Mouse (Mus musculus) macrophage (primary cell): ENCODE results near the gene Arid1b. TPM values are rescaled to one million over a fixed set of nuclear protein-coding genes. Genes with fewer than 3 reads are reported as not detected.

Source experiments
- H3K27ac ChIP-seq: fragments of 350-480 bp; formaldehyde crosslinking; 2 replicates; pipeline ENCODE4 v1.9.0; 2021
- H3K36me3 ChIP-seq: fragments of 350-480 bp; formaldehyde crosslinking; 2 replicates; pipeline ENCODE4 v1.9.0; 2021; ENCODE audit errors: inconsistent target
- H3K4me3 ChIP-seq: fragments of 350-480 bp; formaldehyde crosslinking; 2 replicates; pipeline ENCODE4 v1.9.0; 2021; ENCODE audit errors: inconsistent target
- H3K79me2 ChIP-seq: fragments of 350-480 bp; formaldehyde crosslinking; 2 replicates; pipeline ENCODE4 v1.9.0; 2021; ENCODE audit errors: inconsistent target
- WGBS: methylation state at CpG from one replicate; pipeline ENCODE4 v1.1.7; 2026; ENCODE audit warnings: inconsistent platforms; ENCODE audit not compliant: missing documents; 5-methylcytosine and 5-hydroxymethylcytosine counted together
- polyA plus RNA-seq: library from polyadenylated mRNA; stranded (reverse); fragments of 250-400 nt; gene quantifications from 3 replicates; pipeline ENCODE4 v1.2.4, GENCODE M21; 2018; ENCODE audit warnings: inconsistent platforms

Arid1b gene
- polyA plus RNA-seq, 1 experiment from 2014 or later, result 20.1 TPM

- 97% methylated on average over 10 of the region's 10 CpGs for WGBS
- H3K4me3 ChIP-seq, result no peak overlapping the region
- H3K36me3 ChIP-seq, result no peaks in the 10 kb centered on the region
- H3K79me2 ChIP-seq, result peaks cover 26% of the 10 kb centered on the region; the same call in 1 of the 2 replicates
- no peak overlapping the region for H3K27ac ChIP-seq
Observed at GRCm38 (mm10) chr17:5297984-5298383, 303.9 kb downstream of the Arid1b start.

- 90% methylated on average over 5 of the region's 5 CpGs for WGBS
- H3K27ac ChIP-seq, result no peak overlapping the region
- no peak overlapping the region for H3K4me3 ChIP-seq
- peaks cover 26% of the 10 kb centered on the region; the same call in 1 of the 2 replicates for H3K79me2 ChIP-seq
- H3K36me3 ChIP-seq, result no peaks in the 10 kb centered on the region
Observed at GRCm38 (mm10) chr17:5298891-5299559, 304.9 kb downstream of the Arid1b start.

DNA sequence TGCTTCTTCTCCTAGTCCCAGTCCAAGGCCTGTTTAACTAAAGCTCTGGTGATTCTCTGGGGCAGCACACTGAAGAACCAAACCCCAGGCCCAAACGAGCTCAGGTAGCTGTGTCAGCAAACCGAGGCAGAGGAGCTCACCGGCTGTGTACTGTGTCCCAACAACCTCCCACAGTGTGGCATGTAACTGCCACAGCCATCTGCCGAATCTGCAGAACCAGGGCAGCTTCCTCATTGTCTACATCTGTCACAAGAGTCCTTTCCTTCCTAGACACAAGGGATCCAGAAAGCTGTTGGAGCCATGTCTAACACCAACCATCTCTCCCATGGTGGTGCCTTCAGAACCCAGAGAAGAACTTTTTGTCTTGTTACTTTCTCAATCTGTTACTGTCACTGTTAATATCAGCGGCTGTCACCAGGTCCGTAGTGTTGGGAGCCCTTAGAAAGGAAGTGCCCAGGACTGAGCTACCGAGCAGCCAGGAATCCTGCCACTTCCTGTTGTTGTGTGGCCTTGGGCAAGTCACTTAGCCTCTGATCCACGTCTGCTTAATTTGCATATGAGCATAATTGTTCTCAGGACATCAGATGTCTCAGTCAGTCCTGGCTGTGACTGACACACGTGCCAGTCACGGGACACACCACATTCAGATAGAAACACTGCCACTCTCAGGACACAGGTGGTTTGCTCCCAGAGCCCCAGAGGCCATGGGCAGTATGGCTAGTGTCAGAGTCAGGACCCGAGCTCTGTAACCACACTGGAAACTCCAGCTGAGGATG, 309.0 kb downstream of the Arid1b start:
- WGBS, result 15% methylated on average over 11 of the region's 11 CpGs
- Histone ChIP-seq H3K36me3 (peaks cover 17% of the 10 kb centered on the region), H3K4me3 (no peak overlapping the region), H3K79me2 (peaks cover 10% of the 10 kb centered on the region; the same call in 1 of the 2 replicates), H3K27ac (peak overlapping the region; percentile 67)

GRCm38 (mm10) chr17:5305783-5306477, 311.8 kb downstream of the Arid1b start:
- Histone ChIP-seq H3K79me2 (no peaks in the 10 kb centered on the region; the same call in 1 of the 2 replicates), H3K36me3 (peaks cover 17% of the 10 kb centered on the region), H3K27ac (no peak overlapping the region), H3K4me3 (no peak overlapping the region)
- 83% methylated on average over 10 of the region's 10 CpGs for WGBS

- peaks cover 32% of the 10 kb centered on the region for H3K36me3 ChIP-seq
- H3K4me3 ChIP-seq, result no peak overlapping the region
- 3% methylated on average over 4 of the region's 5 CpGs for WGBS
- H3K79me2 ChIP-seq, result peaks cover 3% of the 10 kb centered on the region; the same call in 1 of the 2 replicates
- H3K27ac ChIP-seq, result peak overlapping the region; percentile 88
Observed at GRCm38 (mm10) chr17:5309930-5310329, 315.8 kb downstream of the Arid1b start.

DNA sequence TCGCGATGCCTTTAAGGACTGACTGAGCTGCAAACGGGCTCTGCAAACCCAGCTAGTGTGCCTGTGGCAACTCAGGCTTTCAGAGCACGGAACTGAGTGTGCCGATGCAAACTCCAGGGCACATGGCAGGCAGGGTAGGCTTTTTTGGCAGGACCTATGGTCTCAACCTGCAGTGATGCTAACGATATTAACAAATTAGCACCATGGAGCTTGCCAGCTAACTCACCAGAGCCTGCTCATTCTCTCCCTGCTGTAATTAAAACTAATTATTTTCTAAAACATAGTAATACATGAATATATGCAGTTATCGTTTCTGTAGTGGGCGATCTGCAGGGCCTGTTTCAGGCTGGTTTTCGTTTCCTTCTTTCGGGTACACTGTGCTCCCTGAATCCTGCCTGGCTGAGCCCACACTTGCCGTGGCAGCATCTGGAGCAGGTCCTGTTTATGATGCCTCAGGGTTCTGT, 316.3 kb downstream of the Arid1b start:
- H3K36me3 ChIP-seq, result peaks cover 31% of the 10 kb centered on the region
- WGBS, result 49% methylated on average over 10 of the region's 11 CpGs
- peak overlapping the region; percentile 88 for H3K27ac ChIP-seq
- peaks cover 3% of the 10 kb centered on the region; the same call in 1 of the 2 replicates for H3K79me2 ChIP-seq
- no peak overlapping the region for H3K4me3 ChIP-seq

GRCm38 (mm10) chr17:5311062-5311461, 316.9 kb downstream of the Arid1b start:
- Histone ChIP-seq H3K36me3 (peaks cover 25% of the 10 kb centered on the region), H3K27ac (peak overlapping the region; percentile 88), H3K4me3 (no peak overlapping the region), H3K79me2 (peaks cover 3% of the 10 kb centered on the region; the same call in 1 of the 2 replicates)
- 20% methylated on average over 7 of the region's 7 CpGs for WGBS

DNA sequence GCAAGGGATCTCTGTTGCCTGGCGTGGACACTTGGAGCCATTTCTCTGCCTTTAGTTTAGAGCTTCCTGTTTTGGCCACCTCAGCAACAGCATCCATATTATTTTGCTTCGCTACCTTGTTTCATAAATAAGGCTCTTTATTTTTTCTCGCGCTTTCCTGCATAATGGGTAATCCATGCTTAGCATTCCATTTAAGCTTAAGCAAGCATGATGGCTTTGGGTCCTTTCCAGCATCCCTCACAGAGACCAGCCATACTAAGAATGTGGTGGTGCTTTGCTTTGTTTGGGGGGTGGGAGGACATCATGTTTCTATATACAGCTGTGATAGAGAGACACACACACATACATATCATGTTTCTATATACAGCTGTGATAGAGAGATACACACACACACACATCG, 318.2 kb downstream of the Arid1b start:
- Histone ChIP-seq H3K27ac (no peak overlapping the region), H3K36me3 (peaks cover 15% of the 10 kb centered on the region; the same call in 1 of the 2 replicates)
- WGBS, result 96% methylated on average over 4 of the region's 5 CpGs

GRCm38 (mm10) chr17:5314735-5315134, 320.6 kb downstream of the Arid1b start:
- Histone ChIP-seq H3K27ac (no peak overlapping the region), H3K4me3 (no peak overlapping the region), H3K79me2 (peaks cover 3% of the 10 kb centered on the region; the same call in 1 of the 2 replicates), H3K36me3 (peaks cover 34% of the 10 kb centered on the region)
- 79% methylated on average over 6 of the region's 7 CpGs for WGBS

More for the DNA sequence above, 318.2 kb downstream of the Arid1b start:
- no peak overlapping the region for H3K4me3 ChIP-seq
- peaks cover 3% of the 10 kb centered on the region; the same call in 1 of the 2 replicates for H3K79me2 ChIP-seq

DNA sequence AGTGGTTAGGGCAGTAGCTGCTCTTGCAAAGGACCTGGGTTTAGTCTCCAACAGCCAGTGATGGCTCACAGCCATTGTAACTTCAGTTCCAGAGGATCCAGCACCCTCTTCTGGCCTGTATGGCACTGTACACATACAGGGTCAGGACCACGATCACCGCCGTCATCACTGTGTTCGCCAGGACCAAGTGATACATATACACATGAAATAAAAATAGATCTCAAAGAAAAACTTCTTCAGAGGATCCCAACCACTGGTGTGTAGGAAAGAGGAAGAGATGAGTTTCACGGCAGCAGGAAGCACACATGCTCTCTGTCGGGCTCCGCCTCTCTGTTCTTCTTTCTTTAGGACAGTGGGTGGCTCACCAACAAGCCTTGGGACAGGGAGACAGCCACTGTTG, 322.4 kb downstream of the Arid1b start:
- Histone ChIP-seq H3K27ac (peak overlapping the region; percentile 62), H3K36me3 (peaks cover 43% of the 10 kb centered on the region), H3K79me2 (peaks cover 3% of the 10 kb centered on the region; the same call in 1 of the 2 replicates), H3K4me3 (no peak overlapping the region)
- 5% methylated on average over 7 of the region's 7 CpGs for WGBS

GRCm38 (mm10) chr17:5321589-5322225, 327.6 kb downstream of the Arid1b start:
- peaks cover 45% of the 10 kb centered on the region for H3K36me3 ChIP-seq
- H3K27ac ChIP-seq, result no peak overlapping the region
- 89% methylated on average over 8 of the region's 8 CpGs for WGBS
- H3K79me2 ChIP-seq, result no peaks in the 10 kb centered on the region; the same call in 1 of the 2 replicates
- H3K4me3 ChIP-seq, result no peak overlapping the region

GRCm38 (mm10) chr17:5322594-5322993, 328.5 kb downstream of the Arid1b start:
- peaks cover 45% of the 10 kb centered on the region for H3K36me3 ChIP-seq
- 94% methylated on average over 9 of the region's 9 CpGs for WGBS

GRCm38 (mm10) chr17:5323746-5324145, 329.6 kb downstream of the Arid1b start:
- peaks cover 35% of the 10 kb centered on the region for H3K36me3 ChIP-seq
- 19% methylated on average over 1 of the region's 1 CpGs for WGBS

More at GRCm38 (mm10) chr17:5322594-5322993, 328.5 kb downstream of the Arid1b start:
- Histone ChIP-seq H3K27ac (no peak overlapping the region), H3K79me2 (no peaks in the 10 kb centered on the region; the same call in 1 of the 2 replicates), H3K4me3 (no peak overlapping the region)

More at GRCm38 (mm10) chr17:5323746-5324145, 329.6 kb downstream of the Arid1b start:
- H3K4me3 ChIP-seq, result no peak overlapping the region
- H3K79me2 ChIP-seq, result no peaks in the 10 kb centered on the region
- no peak overlapping the region for H3K27ac ChIP-seq
